ENCODE assay signal across 8 mouse cellular contexts in the genomic region with DNA sequence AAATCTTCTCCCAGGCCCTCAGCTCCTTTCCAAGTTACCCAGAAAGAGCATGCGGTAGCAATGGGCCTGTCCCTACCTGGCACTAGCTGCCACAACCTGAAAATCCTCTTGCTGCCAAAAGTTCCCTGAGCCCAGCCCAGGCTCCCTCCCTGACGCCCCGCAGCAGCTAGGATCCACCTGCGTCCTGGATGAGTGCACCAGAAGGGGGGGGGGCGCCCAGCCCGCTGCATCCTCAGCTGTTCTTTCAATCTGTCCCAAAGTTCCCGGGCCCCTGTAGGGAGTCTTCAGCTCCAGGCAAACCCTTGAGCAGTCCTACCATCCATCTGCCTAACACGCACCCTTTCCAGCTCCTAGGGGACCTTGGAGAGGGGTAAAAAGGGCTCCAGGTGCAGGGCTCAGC. TPM values are rescaled to one million over a fixed set of nuclear protein-coding genes. Genes with fewer than 3 reads are reported as not detected.
A peak's percentile ranks its signal among the peaks of the same experiment; 100 is the strongest.
DNase-seq lines count a peak whose midpoint lies in the region; ATAC-seq lines count a peak whose summit lies in the region.

No protein-coding gene starts in this region.

- H3K4me2 ChIP-seq in hindbrain, embryonic 12.5 days (replicated peaks): peak overlapping the region; percentile 99
- peak overlapping the region; percentile 99 for H3K4me2 ChIP-seq in midbrain, embryonic 13.5 days (replicated peaks)

- ATAC-seq in hindbrain, embryonic 12.5 days (ENCODE audit: low FRiP score): no peak; the same call in 1 of the 2 replicates
- ATAC-seq in midbrain, embryonic 13.5 days: no peak
- no peak for ATAC-seq in inflammation-experienced regulatory T-cells, adult 6 months

- WGBS in heart, embryonic 10.5 days: 11% methylated on average over 8 of the region's 8 CpGs
- WGBS in hindbrain, embryonic 12.5 days: 9% methylated on average over 8 of the region's 8 CpGs
- WGBS in midbrain, embryonic 13.5 days: 3% methylated on average over 8 of the region's 8 CpGs

- H3K4me3 ChIP-seq in heart, embryonic 10.5 days: peak overlapping the region; percentile 68
- H3K4me3 ChIP-seq in hindbrain, embryonic 12.5 days: peak overlapping the region; percentile 67
- H3K4me3 ChIP-seq in midbrain, embryonic 13.5 days (replicated peaks): peak overlapping the region; percentile 73

- intact Hi-C loops in heart, postnatal 10 days (cut with DNase I): no loop called here

- H3K9me3 ChIP-seq in heart, embryonic 10.5 days: no peaks in the 10 kb centered on the region
- H3K9me3 ChIP-seq in hindbrain, embryonic 12.5 days (replicated peaks): no peaks in the 10 kb centered on the region
- no peaks in the 10 kb centered on the region for H3K9me3 ChIP-seq in midbrain, embryonic 13.5 days

- DNase-seq in heart, embryonic 10.5 days (ENCODE audit: low spot score): no peak
- no peak for DNase-seq in heart, postnatal 10 days
- DNase-seq in Muller cell, postnatal 12 days (ENCODE audit: inconsistent ontology term): peak; percentile 24
- DNase-seq in testis, postnatal 14 days (ENCODE audit: low spot score): no peak
- no peak for DNase-seq in cerebellum, adult 18-20 months

- peaks cover 39% of the 10 kb centered on the region for H3K4me1 ChIP-seq in heart, embryonic 10.5 days
- peaks cover 53% of the 10 kb centered on the region for H3K4me1 ChIP-seq in hindbrain, embryonic 12.5 days
- peaks cover 63% of the 10 kb centered on the region for H3K4me1 ChIP-seq in midbrain, embryonic 13.5 days (replicated peaks)

- peak overlapping the region; percentile 79 for H3K9ac ChIP-seq in hindbrain, embryonic 12.5 days
- H3K9ac ChIP-seq in midbrain, embryonic 13.5 days (replicated peaks): peak overlapping the region; percentile 83

- H3K36me3 ChIP-seq in heart, embryonic 10.5 days: no peaks in the 10 kb centered on the region
- peaks cover 3% of the 10 kb centered on the region for H3K36me3 ChIP-seq in hindbrain, embryonic 12.5 days
- H3K36me3 ChIP-seq in midbrain, embryonic 13.5 days: no peaks in the 10 kb centered on the region

- peaks cover 78% of the 10 kb centered on the region for H3K27me3 ChIP-seq in heart, embryonic 10.5 days (ENCODE audit: insufficient read depth, poor library complexity, severe bottlenecking)
- no peaks in the 10 kb centered on the region for H3K27me3 ChIP-seq in hindbrain, embryonic 12.5 days
- H3K27me3 ChIP-seq in midbrain, embryonic 13.5 days: 0 out of 2 replicates have a peak, but pooled peaks cover 8% of the 10 kb centered on the region

- H3K27ac ChIP-seq in heart, embryonic 10.5 days: no peak overlapping the region
- H3K27ac ChIP-seq in hindbrain, embryonic 12.5 days: no peak overlapping the region
- H3K27ac ChIP-seq in midbrain, embryonic 13.5 days: no peak overlapping the region

RNA-seq across cellular contexts. Expression of a gene that starts 1.2 kb away (rescaled TPM):
- 1.6 and 2.0 TPM in 2 replicates for polyA plus RNA-seq in heart, embryonic 10.5 days (2016; fragmentation: Nextera tagmentation; extraction: Ambion mirVana)
- 1 to 10 TPM in 1 of 2 experiments, under 1 TPM in 1; 0.12 to 2.3 TPM for total RNA-seq in heart, postnatal 10 days (2021)
- 28.5 and 28.7 TPM in 2 replicates for polyA plus RNA-seq in hindbrain, embryonic 12.5 days (2016; fragmentation: Nextera tagmentation; extraction: Ambion mirVana)
- 31.7 and 32.5 TPM in 2 replicates for polyA plus RNA-seq in midbrain, embryonic 13.5 days (2015; fragmentation: Nextera tagmentation; extraction: Ambion mirVana)
- polyA plus RNA-seq in inflammation-experienced regulatory T-cells, adult 6 months (2017; shearing (Covaris generic)): 1 to 10 TPM in 2 of 3 experiments, under 1 TPM in 1; 0.68 to 1.5 (median 1.3) TPM

RNA-seq across cellular contexts. Expression of a gene that starts 35.6 kb away (rescaled TPM):
- 2.5 and 8.6 TPM in 2 replicates for polyA plus RNA-seq in heart, embryonic 10.5 days (2016; fragmentation: Nextera tagmentation; extraction: Ambion mirVana)
- under 1 TPM; 0.22 to 0.84 TPM for total RNA-seq in heart, postnatal 10 days (2021)
- polyA plus RNA-seq in hindbrain, embryonic 12.5 days (2016; fragmentation: Nextera tagmentation; extraction: Ambion mirVana): 103 and 105 TPM in 2 replicates
- 95.2 and 101 TPM in 2 replicates for polyA plus RNA-seq in midbrain, embryonic 13.5 days (2015; fragmentation: Nextera tagmentation; extraction: Ambion mirVana)
- not detected for polyA plus RNA-seq in inflammation-experienced regulatory T-cells, adult 6 months (2017; shearing (Covaris generic))

RNA-seq across cellular contexts. Expression of a gene that starts 56.6 kb away (rescaled TPM):
- 15.0 and 18.3 TPM in 2 replicates for polyA plus RNA-seq in heart, embryonic 10.5 days (2016; fragmentation: Nextera tagmentation; extraction: Ambion mirVana)
- total RNA-seq in heart, postnatal 10 days (2021): 1 to 10 TPM; 7.7 to 8.3 TPM
- 23.3 and 26.7 TPM in 2 replicates for polyA plus RNA-seq in hindbrain, embryonic 12.5 days (2016; fragmentation: Nextera tagmentation; extraction: Ambion mirVana)
- 27.6 and 30.9 TPM in 2 replicates for polyA plus RNA-seq in midbrain, embryonic 13.5 days (2015; fragmentation: Nextera tagmentation; extraction: Ambion mirVana)
- 10 to 100 TPM; 10.7 to 20.6 (median 19.9) TPM for polyA plus RNA-seq in inflammation-experienced regulatory T-cells, adult 6 months (2017; shearing (Covaris generic))

Comparison
In these comparisons a context has a peak if more than half of its experiments do, and no peak if none do; other contexts are left out.
1. RNA of a gene that starts 35.6 kb away (polyA plus RNA-seq): 103 to 105 TPM in hindbrain, embryonic 12.5 days and 95.2 to 101 TPM in midbrain, embryonic 13.5 days; 2.5 to 8.6 TPM in heart, embryonic 10.5 days and not detected in inflammation-experienced regulatory T-cells, adult 6 months; every median in the first group is over 10 times any median in the second.
2. Peak in every context shown above with its lines, with median percentiles within 50 percentile points of each other: H3K4me3 ChIP-seq.